Mouse (Mus musculus) olfactory bulb, adult 2 months (tissue): ENCODE data around the gene Tmem160.

ENCODE experiments used
- CTCF ChIP-seq: fragments of 200-500 bp; IDR thresholded peaks from 2 replicates; pipeline ENCODE4 v1.5.1; 2012; ENCODE audit warnings: low read depth, mild to moderate bottlenecking, low read length, moderate library complexity; ENCODE audit not compliant: insufficient read depth
- POLR2A ChIP-seq: fragments of 200-500 bp; IDR thresholded peaks from 2 replicates; pipeline ENCODE4 v1.6.1; 2012; ENCODE audit warnings: mild to moderate bottlenecking, low read depth, low read length, moderate library complexity; ENCODE audit not compliant: insufficient read depth

GRCm38 (mm10) chr7:16473847-16474246, 21.3 kb downstream of the Tmem160 start:
- no peak for TF ChIP-seq POLR2A
- TF ChIP-seq CTCF = no peak
